Mouse (Mus musculus) layer of hippocampus, postnatal 14 days (tissue): ENCODE measurements at regions not wholly inside any gene's neighbourhood (a gene's known extent, or its start where the extent isn't known, plus 50 kb on each side); places are given as distances from the start of the nearest gene placed in this dataset.

Experiments
- DNase-seq, 2 experiments: peaks; one replicate each; pipeline ENCODE4 v3.0.0; 2021 to 2022; ENCODE audit warnings: low spot score in 2 of 2, mixed read lengths in 1 of 2

DNA sequence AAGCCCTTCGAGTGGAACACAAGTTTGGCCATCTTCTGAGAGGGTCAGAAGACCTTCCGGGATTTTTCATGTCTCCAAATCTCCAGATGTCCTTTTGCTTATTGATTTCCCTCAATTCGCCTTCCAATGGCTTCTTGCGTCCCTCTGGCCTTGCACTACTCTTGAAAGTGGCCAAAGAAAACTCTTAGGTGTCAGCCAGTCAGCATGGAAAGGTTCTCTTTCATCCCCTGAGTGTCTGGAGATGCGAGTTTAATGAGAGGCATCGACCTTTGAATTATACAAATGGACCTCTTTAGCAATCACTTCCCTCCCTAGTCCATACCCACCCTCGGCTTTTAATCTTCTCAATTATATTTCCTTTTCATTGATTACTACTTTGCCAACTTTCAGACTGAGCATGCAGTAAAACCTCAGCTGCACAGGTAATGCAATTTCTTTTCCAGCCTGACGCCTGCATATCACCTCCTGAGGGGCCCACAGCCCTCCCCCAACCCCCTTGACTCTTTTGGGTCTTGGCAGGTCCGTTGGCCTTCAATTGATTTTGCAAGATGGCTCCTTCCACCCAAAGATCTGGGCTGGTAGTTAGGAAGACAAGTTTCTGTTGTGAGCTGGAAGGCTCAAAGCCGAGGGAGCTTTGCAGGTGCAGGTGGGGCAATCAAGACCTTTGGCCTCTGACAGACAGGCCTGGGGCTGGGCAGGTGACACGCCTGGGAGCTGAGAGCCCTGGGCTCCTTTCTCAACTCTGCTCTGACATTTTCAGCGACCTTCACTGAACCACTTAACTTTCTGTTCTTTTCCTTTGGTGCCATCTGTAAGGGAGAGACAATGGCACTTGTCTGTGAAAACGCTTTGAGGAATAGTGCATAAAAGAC is 461.8 kb downstream of the Ccdc171 start:
- DNase-seq, result no peak

DNA sequence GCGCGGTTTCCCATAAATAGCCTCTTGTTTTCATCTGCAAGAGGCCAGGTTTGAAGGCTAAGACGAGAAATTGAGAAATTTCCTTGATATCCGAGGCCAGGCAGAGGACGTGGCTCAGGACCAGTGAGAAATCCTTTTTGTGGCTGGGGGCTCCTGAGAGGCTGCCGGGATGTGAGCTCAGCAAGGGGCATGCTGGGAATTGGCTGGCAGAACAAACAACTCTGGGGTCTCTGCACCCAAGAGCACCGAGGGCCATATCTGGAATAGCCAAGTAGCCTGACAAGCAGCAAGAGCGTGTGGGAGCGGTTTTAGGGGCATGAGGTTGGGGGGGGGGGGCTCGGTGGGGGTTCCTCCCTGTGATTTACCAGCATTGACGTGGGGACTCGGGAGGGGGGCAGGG is 462.5 kb downstream of the Ccdc171 start:
- no peak for DNase-seq

DNA sequence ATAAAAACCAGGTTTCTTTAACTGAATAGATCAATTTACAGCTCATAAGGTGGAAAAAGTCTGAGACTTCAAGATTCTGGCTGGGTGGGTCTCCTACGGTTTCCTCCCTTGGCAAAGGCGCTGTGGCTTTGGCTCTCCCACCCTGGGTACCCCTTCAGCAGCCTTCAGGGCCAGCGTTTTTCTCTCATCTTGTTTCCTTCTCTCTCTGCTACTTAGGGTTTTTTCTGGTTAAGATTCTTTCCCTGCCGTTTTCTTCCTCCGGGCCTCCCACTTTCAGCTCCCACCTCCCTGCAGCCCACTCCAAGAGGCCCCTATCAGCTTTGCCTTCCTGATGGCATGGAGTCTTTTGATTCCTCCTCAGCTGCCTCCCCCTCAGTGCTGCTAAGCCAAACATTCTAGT is 463.0 kb downstream of the Ccdc171 start:
- DNase-seq, result no peak

DNA sequence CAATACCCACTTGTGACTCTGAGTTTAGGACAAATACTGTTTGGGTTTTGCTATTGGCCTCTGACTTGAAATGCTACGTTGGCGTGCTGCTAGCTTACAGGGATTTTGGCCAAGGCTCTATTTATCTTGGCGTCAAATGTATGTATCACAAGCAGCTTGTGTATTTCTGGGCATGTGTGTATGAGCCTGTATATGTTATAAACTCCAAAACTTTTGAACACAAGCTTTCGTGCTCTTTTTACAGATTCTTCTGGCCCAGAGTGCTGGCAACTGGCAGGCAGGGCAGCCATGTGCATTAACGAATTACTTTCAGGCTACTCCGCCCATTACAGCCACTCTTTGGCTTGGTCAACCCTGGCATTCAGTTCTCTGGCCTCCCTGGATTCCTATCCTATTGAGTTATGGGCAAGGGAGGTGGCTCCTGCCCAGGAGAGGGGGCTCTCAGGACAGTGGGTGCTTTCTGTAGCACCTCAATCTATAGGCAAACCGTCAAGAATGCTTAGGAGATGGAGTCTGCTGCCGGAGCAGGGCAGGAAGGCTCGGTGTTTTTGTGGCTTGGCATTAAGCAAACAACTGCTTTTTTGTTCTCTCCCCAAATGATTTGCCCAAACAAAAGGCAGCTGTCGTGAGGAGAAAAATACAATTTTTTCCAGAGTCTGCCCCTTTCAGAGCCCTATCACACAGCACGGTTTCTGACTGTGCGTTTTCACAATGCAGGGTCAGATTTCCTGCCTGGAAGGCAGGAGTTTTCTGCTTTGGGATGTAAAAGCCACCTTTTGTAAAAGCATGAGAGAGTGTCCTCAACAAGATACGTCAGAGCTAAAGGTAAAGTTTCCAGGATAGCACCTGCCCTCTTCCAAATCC is 465.0 kb downstream of the Ccdc171 start:
- no peak for DNase-seq

DNA sequence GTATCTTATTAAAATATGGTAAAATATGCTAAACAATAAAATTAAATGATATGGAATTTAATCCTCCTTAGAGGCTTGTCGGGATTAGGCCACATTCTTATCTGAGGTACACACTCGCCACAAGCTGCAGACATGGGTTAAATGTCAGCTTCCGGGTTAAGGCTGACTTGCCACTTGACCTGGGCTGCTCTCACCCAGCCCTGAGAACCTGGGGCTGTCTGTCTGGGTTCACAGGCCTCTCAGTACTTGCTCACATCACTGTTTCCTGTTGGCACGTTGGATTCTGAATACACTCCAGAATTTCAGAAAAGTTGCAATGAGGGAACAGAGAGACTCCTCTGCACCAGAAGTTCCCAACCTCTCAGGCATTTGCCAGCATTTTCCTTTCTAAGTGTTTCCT is 465.9 kb downstream of the Ccdc171 start:
- no peak for DNase-seq

DNA sequence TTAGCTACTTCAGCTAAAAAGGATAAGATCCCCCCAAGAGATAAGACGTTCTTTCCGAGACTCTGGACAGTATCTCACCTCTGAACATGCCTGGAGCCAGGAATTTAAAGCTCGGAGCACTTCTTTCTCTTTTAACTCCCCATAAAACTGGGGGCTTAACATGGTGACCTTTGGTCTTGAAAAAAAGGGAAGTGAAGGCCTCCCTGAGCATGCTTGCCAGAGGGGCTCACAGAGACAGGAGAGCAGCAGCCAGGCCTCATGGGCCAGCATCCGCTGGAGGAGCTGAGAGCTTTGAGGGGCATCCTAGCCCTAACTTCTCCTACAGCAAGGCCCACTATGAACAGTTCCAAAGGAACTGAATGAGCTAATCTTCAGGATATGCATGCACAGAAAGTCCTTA is 471.7 kb downstream of the Ccdc171 start:
- no peak for DNase-seq

DNA sequence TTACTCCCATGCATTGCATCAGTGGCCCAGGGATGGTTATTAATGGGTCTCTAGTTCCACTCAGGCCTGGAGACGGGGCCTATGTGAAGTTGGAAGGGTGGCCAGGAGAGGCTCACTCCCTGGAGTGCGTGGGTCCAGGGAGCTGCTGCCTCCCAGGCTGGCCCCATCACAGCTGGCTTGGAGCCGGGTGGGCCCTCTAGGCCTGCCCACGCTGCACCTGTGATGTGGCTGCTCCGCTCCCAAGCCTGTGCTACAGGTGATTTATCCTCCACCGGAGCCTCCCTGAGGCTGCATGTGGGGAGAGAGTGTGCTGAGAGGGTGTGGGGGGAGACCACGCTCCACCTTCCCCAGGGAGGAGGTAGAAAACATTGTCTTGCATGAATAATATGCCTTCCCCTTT is 476.3 kb downstream of the Ccdc171 start:
- no peak for DNase-seq

DNA sequence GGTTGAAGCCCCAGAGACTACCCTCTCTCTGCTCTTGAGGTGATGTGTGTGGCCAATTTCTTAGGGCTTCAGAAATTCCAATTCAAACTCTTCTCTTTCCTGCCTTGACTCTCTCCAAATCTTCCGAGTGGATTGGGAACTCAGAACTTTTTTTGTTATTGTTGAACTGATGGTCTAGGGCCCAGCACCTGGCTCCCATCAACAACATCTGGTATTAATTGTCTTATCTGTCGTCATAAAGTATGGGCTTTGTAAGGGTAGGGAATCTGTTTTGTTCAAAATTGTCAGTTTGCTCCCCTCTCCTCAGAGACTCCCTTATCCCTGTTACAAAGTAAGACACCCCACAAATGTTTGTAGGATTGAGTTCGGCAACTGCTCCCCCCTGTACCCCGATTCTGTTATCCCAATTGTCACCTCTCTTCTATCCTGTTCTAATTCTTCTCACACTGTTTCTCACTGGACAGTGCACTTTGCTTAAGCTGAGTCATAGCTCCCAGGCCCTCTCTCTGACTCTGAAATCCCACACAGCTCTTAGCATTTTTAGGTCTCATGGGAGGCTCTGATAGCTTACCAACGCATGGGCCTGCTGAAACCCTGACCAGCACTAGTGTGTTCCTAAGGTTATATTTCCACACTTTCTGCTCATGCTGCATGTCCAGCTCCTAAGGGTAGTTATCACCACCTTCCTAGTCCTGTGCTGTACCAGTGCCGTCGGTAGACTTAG is 478.9 kb downstream of the Ccdc171 start:
- no peak for DNase-seq

DNA sequence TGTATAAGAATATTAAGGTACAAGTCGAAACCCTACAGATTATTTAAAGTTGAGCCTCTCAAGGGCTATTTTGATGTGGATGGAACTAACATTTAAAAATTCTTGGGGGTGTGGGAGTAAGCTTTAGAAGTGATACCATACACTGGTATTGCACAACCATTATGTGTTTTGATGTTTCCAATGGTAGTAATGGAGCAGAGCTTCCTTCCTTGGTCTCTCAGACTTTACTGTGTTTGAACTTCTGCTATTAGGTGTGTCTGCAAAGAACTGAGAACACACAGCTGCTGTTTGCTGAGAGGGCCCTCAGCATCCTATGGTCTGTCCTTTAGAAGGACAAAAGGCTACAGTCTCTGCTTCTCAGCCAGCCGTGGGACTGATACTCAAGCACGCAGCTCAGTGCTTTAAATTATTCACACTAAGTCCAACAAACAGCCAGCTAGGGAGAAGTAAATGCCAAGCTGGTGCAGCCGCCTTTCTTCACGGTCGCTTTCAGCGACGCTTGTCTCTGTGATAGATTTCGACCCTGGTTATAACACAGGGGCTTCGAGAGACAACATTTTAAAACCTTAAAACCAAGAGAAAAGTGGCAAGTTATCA is 479.5 kb downstream of the Ccdc171 start:
- DNase-seq, result no peak

DNA sequence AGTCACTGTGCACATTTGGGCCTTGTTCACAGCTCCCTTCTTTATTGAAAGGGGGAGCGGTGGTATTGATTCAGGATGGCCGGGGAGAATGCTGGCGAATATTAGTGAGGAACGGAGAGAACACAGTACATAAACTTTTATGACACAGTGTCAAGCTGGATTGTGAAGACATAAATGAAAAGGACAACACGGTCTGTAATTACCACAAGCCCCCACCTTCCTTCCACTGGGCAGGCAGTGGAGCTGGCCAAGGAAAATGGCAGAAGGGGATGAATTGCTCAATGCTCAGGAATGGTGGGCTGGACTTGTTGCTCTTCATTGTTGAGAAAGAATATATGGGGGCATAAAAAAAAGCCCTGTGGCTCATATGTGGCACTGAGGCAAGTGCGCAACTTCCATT is 486.6 kb downstream of the Ccdc171 start:
- no peak for DNase-seq

DNA sequence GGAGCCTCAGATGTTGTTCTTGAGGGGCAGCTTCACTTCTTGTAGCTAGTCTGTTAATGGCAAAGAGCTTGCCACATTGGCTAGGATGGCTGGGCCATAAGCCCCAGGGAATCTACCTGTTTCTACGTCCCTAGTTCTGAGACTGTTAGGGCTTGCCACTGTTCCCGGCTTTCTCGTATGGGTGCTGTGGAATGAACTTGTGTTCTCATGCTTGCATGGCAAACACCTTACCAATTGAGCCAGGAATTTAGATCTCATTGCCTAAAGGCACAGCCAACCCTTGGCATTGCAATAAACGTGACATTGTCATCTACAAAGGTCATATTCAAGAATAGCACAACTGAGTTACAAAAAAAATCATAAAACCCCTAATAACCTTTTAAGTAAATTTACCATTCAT is 489.8 kb downstream of the Ccdc171 start:
- no peak for DNase-seq

DNA sequence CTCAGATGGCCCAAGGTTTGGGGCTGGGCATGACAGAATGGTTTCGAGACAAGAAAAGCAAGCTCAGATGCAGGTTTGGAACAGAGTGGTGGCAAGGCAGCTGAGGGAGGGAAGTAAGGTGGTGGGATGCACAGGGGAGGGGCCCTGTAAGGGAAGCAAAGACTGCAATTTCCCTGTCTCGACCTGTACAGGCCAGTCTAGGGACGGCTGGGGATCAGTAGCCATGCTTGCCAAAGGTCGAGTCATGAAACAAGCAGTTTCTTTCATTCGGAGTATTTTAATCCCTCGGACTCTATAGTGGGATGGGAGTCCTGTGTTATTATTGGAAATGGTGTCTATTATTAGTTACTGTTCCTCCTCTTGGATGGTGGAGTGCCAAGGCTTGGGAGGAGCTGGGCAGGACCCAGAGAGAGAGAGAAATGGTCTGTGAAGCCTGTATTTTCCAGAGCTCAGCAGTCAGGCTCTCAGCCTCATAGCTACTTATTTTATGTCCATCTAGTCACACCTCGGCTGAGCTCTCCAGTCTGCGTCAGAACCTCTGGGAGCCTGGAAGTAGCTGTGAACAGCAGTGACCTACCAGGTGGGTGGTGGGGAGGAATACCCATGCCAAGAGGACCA is 490.3 kb downstream of the Ccdc171 start:
- DNase-seq, result no peak

DNA sequence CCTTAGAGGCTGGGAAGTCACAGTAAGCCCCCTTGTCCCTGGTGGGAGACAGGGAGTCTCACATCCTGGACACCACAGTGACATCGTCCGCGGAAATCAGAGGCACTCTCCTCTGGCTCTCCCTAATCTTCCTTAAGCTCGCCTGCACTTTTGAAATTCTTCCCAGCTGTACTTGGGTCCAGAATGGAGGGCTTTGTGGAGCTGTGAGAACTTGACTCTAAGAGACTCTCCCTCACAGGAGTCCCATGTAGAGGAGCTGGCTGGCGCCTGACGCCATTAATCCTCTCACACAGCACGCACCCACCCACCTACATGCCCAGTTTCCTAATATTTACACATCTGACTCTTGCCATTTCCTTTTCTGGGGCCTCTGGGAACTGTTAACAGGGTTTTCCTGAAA is 492.8 kb downstream of the Ccdc171 start:
- DNase-seq, result no peak

DNA sequence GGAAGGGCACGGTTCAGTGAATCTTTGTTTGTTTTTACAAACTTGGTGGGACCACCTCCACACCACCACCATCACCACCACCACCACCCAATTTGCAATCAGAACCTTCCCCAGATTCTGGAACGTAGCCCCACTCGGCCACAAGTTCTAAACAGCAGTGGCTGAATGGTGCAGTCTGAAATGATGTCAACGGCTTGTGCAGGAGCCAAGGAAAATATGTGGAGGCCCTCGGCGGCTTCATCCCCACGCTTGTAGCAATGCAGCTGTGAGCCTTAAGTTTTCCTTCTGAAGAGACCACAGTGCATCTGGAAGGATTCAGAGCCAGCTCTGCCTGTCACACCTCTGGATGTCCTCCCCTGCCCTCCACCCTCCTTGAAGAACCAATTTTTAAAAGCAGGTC is 493.4 kb downstream of the Ccdc171 start:
- DNase-seq, result no peak

DNA sequence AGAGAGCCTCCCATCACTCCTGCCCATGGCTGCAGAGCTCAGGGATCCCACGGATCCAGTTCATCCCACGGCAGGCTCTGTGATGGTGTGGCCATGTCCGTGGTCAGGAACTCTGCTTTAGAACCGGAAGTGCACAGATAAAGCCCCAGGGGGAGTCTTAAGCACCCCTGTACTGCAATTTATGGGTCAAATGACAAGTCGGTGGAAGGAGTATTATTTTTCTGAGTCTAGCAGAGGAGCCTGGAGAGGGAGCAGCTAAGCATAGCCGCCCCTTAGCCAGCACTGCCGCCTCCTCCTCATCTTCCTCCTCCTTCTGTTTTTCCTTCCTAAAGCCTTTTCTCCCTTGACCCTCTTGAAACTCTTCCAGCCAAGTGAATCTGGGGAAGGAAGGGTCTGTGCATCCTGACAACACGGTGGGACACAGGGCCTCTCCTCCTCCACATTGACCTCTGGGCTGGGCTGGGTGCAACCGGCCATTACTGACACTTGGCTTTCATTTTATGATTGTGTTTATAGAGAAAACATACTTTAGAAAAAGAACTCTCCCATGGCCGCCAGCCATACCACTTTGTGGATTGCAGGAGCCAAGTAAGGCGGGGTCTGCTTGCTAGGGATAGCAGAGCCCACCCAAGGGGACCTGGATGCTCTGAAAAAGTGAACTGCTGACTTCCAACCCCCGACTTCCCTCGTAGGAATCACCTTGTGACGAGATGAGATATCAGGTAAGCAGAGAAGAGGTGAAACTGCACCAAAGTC is 494.3 kb downstream of the Ccdc171 start:
- DNase-seq, result no peak

DNA sequence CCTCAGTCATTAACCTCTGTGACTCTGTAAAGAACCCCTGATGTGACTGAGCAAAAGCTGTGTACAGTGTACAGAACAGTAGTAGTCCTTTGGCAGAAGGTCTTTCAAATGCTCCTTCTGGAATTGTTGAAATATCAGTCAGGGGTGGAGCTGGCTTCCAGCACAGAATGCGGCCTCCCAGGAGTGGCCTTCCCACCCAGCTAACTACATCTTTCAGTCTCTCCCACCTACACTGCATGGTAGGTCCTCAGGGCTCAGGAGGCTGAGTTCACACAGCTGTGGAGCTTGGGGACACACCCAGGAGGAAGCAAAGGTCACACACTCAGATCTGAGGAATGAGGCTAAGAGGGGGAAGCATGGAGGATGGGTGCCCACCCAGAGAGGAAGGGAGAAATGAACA is 495.3 kb downstream of the Ccdc171 start:
- DNase-seq, result no peak

DNA sequence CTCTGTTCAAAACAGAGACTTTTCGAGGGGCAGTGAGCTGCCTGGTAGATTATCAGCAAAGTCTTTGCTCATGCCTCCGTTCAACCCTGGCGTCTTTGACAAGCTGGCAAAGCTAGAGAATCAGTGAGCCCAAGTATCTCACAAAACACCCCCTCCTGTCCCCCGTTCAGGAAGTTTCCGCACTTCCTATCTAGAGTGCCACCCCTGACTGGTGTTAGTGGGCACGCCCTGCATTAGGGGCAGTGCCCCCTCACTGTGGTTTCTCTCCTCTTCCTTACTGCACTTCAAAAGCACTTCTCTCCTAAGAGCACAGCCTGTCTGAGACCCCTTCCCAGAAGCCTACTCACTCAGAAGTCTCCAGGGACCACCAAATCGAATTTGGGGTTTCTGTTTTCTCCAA is 497.0 kb downstream of the Ccdc171 start:
- no peak for DNase-seq

DNA sequence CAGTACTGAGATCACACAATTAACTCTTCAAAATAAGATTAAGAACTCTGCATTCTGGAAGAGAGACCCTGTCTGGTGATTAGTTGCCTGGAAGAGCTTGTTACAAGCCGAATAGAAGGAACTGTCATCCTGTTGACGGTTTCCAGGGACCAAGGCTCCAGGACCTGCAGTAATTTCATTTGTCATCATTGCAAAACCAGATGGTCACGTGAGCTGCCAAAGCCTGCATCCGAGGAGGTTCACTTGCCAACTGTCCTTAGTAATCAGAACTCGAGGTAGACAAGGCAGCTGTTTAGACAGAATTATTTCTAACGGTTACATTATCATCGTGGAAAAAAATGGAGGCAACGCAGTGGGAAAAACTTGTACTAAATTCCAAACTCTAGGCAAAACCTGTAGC is 500.8 kb downstream of the Ccdc171 start:
- peak in 1 of 2 experiments; percentile 20 for DNase-seq

DNA sequence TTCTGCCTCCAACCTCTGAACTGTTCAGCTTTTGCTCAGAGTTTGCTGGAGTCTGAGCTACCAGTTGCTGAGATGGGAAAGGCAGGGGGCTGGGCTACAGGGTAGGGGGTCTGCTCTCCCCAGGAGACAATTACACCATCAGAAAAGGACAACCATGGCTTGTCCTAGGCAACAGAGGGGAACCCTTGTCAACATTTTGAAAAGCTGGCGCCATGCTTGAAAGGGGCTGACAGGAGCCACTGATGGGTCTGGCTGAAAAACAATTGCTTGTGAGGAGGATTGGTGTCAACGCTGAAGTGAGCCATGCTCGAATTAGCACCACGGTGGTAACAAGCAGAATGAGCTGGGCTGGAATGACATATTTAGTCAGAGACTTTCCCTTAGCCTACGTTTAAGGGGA is 502.8 kb downstream of the Ccdc171 start:
- no peak for DNase-seq

DNA sequence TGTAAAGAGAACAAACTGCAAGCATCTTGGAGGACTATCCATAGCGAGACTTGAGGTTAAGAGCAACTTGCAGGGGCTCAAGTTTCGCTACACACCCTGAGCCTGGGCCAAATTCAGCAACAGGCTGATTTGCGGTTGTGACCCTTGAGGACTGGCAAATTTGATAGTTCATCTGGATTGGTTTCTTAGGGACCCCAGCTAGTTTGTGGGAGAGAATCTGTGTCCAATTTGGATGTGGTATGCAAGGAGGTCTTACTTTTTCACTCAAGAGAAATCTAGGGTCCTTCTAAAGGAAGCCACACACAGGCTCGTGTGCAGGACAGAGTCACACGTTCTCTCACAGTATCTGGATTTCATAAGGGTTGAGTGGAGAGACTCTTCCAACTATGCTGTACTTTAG is 505.6 kb downstream of the Ccdc171 start:
- DNase-seq, result no peak
